Mouse (Mus musculus) CD8-positive naive resting alpha-beta T cell, adult 2 months (primary cell): ENCODE measurements around the gene Prkaa1.

Source experiments
- DNase-seq, 2 experiments: peaks; one replicate each; pipeline ENCODE4 v3.0.0; 2022; ENCODE audit warnings: low read depth in 2 of 2, low spot score in 2 of 2

The Prkaa1 gene

GRCm38 (mm10) chr15:5143361-5144020 lies at the start of gene Prkaa1:
Prkaa1 (plus strand) TSS chr15:5143861.
- DNase-seq = peak; percentile 54 to 57

- no peak for DNase-seq
These were observed 47.9 kb upstream of the Prkaa1 start for GRCm38 (mm10) chr15:5095534-5096301.

GRCm38 (mm10) chr15:5097376-5097775 lies 46.3 kb upstream of the Prkaa1 start:
- DNase-seq = no peak

GRCm38 (mm10) chr15:5102312-5102711 lies 41.3 kb upstream of the Prkaa1 start:
- DNase-seq = no peak

GRCm38 (mm10) chr15:5105891-5106290 lies 37.8 kb upstream of the Prkaa1 start:
- DNase-seq = no peak

GRCm38 (mm10) chr15:5106293-5106692 lies 37.4 kb upstream of the Prkaa1 start:
- peak in 1 of 2 experiments; percentile 52 for DNase-seq

- DNase-seq = peak; percentile 61 to 74
These were observed 35.7 kb upstream of the Prkaa1 start, which contains the start of gene Card6 for GRCm38 (mm10) chr15:5107686-5108654. Card6 (minus strand) TSS chr15:5108539.

- DNase-seq = peak; percentile 11 to 14
These were observed 35.0 kb upstream of the Prkaa1 start for GRCm38 (mm10) chr15:5108655-5109040.

- DNase-seq = no peak
These were observed 31.0 kb upstream of the Prkaa1 start for GRCm38 (mm10) chr15:5112651-5113050.

- DNase-seq = no peak
These were observed 28.5 kb upstream of the Prkaa1 start for GRCm38 (mm10) chr15:5115173-5115572.

GRCm38 (mm10) chr15:5116270-5117030 lies 27.2 kb upstream of the Prkaa1 start, which contains the start of gene Rpl37:
Rpl37 (plus strand) TSS chr15:5116645.
- peak; percentile 99 for DNase-seq

GRCm38 (mm10) chr15:5117031-5117601 lies 26.5 kb upstream of the Prkaa1 start:
- DNase-seq = peak; percentile 19 to 20

- DNase-seq = no peak
These were observed 25.0 kb upstream of the Prkaa1 start for GRCm38 (mm10) chr15:5118626-5119025.

- DNase-seq = no peak
These were observed 24.5 kb upstream of the Prkaa1 start for GRCm38 (mm10) chr15:5119192-5119591.

GRCm38 (mm10) chr15:5119707-5120106 lies 24.0 kb upstream of the Prkaa1 start:
- no peak for DNase-seq

- DNase-seq = no peak
These were observed 21.9 kb upstream of the Prkaa1 start for GRCm38 (mm10) chr15:5121535-5122313.

- no peak for DNase-seq
These were observed 17.2 kb upstream of the Prkaa1 start for GRCm38 (mm10) chr15:5126456-5126855.

GRCm38 (mm10) chr15:5127487-5127886 lies 16.2 kb upstream of the Prkaa1 start:
- no peak for DNase-seq

- no peak for DNase-seq
These were observed 15.3 kb upstream of the Prkaa1 start for GRCm38 (mm10) chr15:5128176-5128940.
